Mouse (Mus musculus) small intestine, adult 2 months (tissue): ENCODE measurements around the gene Arsg. TPM values are rescaled to one million over a fixed set of nuclear protein-coding genes. Genes with fewer than 3 reads are reported as not detected.

Experiments
- H3K27ac ChIP-seq: fragments of 200-500 bp; 2 replicates; pipeline ENCODE4 v1.5.1; 2012; ENCODE audit warnings: low read depth, low read length, control low read depth, inconsistent platforms; ENCODE audit not compliant: insufficient read depth
- H3K27me3 ChIP-seq: fragments of 200-500 bp; 2 replicates; pipeline ENCODE4 v1.6.1; 2012; ENCODE audit warnings: mild to moderate bottlenecking, moderate library complexity, low read length, inconsistent platforms; ENCODE audit not compliant: control insufficient read depth, insufficient read depth
- H3K36me3 ChIP-seq: fragments of 200-500 bp; 2 replicates; pipeline ENCODE4 v1.6.1; 2012; ENCODE audit warnings: mild to moderate bottlenecking, low read length, control low read depth, inconsistent platforms; ENCODE audit not compliant: control insufficient read depth, insufficient read depth
- H3K4me1 ChIP-seq: fragments of 200-500 bp; 2 replicates; pipeline ENCODE4 v1.6.1; 2012; ENCODE audit warnings: low read length, inconsistent platforms, mixed read lengths; ENCODE audit not compliant: control insufficient read depth, insufficient read depth, insufficient read length
- H3K4me3 ChIP-seq: fragments of 200-500 bp; 2 replicates; pipeline ENCODE4 v1.5.1; 2012; ENCODE audit warnings: low read depth, mild to moderate bottlenecking, control low read depth, inconsistent platforms, low read length, moderate library complexity
- CTCF ChIP-seq: fragments of 200-500 bp; IDR thresholded peaks from 2 replicates; pipeline ENCODE4 v1.5.1; 2012; ENCODE audit warnings: low read depth, mild to moderate bottlenecking, control low read depth, inconsistent platforms, low read length, moderate library complexity, mixed read lengths; ENCODE audit not compliant: insufficient replicate concordance, insufficient read length; ENCODE audit errors: extremely low read depth
- POLR2A ChIP-seq: fragments of 200-500 bp; IDR thresholded peaks from 2 replicates; pipeline ENCODE4 v1.6.1; 2012; ENCODE audit warnings: low read depth, mild to moderate bottlenecking, control low read depth, inconsistent platforms, low read length, moderate library complexity
- WGBS: fragments of 180-500 bp; shearing (Covaris S2); methylation state at CpG from one replicate; pipeline ENCODE4 v1.1.7; 2018; 5-methylcytosine and 5-hydroxymethylcytosine counted together
- polyA plus RNA-seq: library from polyadenylated mRNA; depleted of rRNA; stranded (reverse); fragments of >200 nt; gene quantifications from 2 replicates; pipeline ENCODE4 v1.2.3, GENCODE M21; 2012

The Arsg gene
- polyA plus RNA-seq, 1 experiment = 3.1 TPM

DNA sequence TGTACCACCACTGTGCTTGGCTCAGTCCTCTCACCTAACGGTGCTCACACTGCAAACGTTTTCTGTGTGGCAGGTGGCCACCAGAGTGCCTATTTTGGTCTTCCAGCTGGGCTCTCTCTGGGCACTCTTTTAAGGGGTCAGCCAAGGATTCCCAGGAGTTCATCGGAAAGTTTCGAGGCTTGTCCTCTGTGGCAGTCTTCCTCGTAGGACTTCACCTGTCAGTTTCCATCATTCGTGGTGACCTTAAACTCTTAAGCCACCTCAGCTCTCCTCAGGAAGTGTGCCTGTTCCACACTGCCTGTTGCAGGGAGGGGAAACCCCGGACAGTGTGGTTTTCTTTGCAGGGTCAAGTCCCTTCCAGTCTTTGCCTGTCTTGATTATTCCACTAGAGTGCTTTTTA lies 96.6 kb downstream of the Arsg start:
- H3K27me3 ChIP-seq = no peaks in the 10 kb centered on the region

DNA sequence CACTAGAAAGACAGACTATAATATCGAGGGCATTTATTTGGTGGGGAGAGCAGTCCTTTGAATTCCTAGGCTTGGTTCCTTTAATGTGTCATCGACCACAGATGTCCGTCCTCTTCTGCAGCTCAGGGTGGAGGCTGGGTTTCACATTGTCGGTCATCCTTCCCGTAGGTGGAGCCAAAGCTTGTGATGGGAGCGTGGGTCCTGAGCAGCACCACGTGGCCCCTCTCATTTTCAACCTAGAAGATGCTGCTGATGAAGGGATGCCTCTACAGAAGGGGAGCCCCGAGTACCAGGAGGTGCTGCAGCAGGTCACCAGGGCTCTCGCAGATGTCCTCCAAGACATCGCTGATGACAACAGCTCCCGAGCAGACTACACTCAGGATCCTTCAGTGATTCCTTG lies 98.9 kb downstream of the Arsg start:
- no peak overlapping the region for H3K27ac ChIP-seq
- H3K4me1 ChIP-seq = no peaks in the 10 kb centered on the region; the same call in 1 of the 2 replicates
- no peak for TF ChIP-seq CTCF
- WGBS = 87% methylated on average over 11 of the region's 11 CpGs
- H3K27me3 ChIP-seq = no peaks in the 10 kb centered on the region
- no peak overlapping the region for H3K4me3 ChIP-seq
- peaks cover 6% of the 10 kb centered on the region; the same call in 1 of the 2 replicates for H3K36me3 ChIP-seq

More for the DNA sequence above, 96.6 kb downstream of the Arsg start:
- Histone ChIP-seq H3K36me3 (peaks cover 2% of the 10 kb centered on the region; the same call in 1 of the 2 replicates), H3K4me3 (no peak overlapping the region), H3K4me1 (no peaks in the 10 kb centered on the region), H3K27ac (no peak overlapping the region)
- no peak for TF ChIP-seq POLR2A
- no peak for TF ChIP-seq CTCF
- 66% methylated on average over 7 of the region's 7 CpGs for WGBS

DNA sequence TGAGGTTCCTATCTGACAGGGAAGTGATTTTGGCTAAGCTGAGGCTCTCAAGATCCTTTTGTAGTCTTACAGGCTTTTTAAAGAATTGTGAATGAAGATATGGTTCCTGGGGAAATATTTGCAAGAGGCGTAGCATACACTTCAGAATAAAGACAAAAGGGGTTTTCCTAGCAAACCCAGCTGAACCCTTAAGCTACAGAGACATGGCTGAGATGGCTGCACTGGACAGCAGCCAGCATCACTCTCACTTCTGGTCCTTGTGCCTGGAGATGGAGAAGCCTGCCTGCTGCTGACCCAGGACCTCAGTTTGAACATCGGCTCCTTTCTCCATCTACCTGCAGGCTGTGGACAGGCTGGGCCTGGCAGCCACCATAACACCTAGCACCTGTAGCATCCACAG lies 101.4 kb downstream of the Arsg start:
- Histone ChIP-seq H3K27ac (no peak overlapping the region), H3K4me1 (no peaks in the 10 kb centered on the region; the same call in 1 of the 2 replicates), H3K27me3 (no peaks in the 10 kb centered on the region), H3K36me3 (peaks cover 11% of the 10 kb centered on the region; the same call in 1 of the 2 replicates), H3K4me3 (no peak overlapping the region)
- TF ChIP-seq POLR2A (no peak), CTCF (no peak)
- 92% methylated on average over 2 of the region's 2 CpGs for WGBS

DNA sequence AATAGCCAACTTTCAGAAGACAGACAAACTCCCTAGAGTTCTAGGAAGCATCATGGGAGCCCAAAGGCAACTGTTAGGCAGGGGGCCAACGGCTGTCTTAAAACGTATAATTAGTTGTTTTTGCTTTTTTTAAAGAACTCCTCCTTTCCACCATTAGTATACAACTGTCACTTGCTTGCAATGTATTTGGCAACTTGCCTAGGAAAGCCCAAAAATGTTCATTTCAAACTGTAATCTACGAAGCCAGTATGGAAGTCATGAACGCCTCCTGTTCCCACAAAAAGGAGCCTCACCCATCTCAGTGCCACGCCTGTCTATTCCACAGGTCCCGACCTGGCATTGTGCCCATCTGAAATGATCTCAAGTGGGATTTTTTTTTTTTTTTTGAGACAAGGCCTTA lies 102.7 kb downstream of the Arsg start:
- no peaks in the 10 kb centered on the region for H3K27me3 ChIP-seq
- H3K36me3 ChIP-seq = peaks cover 13% of the 10 kb centered on the region; the same call in 1 of the 2 replicates
- H3K4me3 ChIP-seq = no peak overlapping the region
- no peak for TF ChIP-seq CTCF
- TF ChIP-seq POLR2A = no peak
- H3K4me1 ChIP-seq = no peaks in the 10 kb centered on the region; the same call in 1 of the 2 replicates
- 48% methylated on average over 6 of the region's 6 CpGs for WGBS
- H3K27ac ChIP-seq = no peak overlapping the region

DNA sequence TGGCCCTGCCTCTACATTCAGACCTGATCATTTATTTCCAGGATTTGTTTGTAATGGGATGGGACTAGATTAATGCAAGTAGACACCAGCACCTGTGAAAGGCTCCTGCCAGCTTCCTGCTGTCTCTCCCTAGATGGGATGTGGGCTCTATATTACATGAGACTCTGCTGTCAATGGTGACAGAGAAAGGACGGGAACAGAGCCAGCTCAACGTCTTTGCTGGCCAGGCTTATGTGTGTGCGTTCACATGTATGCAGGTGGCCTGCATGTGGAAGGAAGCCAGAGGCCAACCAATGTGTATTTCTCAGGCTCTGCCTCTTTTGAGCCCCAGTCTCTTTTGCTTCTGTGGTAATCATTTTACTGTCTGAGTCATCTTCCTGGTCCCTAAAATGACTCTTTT lies 105.4 kb downstream of the Arsg start:
- no peak for TF ChIP-seq CTCF
- TF ChIP-seq POLR2A = no peak
- no peaks in the 10 kb centered on the region for H3K27me3 ChIP-seq
- H3K36me3 ChIP-seq = peaks cover 15% of the 10 kb centered on the region; the same call in 1 of the 2 replicates
- WGBS = 55% methylated on average over 3 of the region's 3 CpGs
- H3K4me3 ChIP-seq = no peak overlapping the region
- H3K27ac ChIP-seq = no peak overlapping the region
- no peaks in the 10 kb centered on the region; the same call in 1 of the 2 replicates for H3K4me1 ChIP-seq

DNA sequence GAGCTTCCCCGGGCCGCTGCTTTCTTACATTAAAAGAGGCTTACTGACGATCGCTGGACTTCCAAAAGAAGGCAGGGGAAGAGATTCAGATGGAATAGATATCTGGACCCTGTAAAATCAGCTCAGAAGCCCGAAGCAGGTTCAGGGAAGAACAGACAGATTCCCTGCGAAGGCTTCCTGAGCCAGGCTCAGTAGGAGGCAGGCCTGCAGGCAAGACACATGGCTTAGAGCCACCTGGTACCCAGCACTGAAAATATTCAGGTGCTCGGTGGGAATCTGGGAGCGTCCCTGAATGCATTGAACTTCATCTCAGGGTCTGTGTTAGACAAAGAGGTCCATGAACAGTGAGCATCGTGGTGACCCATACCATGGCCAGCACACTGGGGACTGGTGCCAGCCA lies 106.8 kb downstream of the Arsg start:
- TF ChIP-seq CTCF (no peak), POLR2A (no peak)
- H3K36me3 ChIP-seq = peaks cover 13% of the 10 kb centered on the region; the same call in 1 of the 2 replicates
- WGBS = 94% methylated on average over 9 of the region's 9 CpGs

DNA sequence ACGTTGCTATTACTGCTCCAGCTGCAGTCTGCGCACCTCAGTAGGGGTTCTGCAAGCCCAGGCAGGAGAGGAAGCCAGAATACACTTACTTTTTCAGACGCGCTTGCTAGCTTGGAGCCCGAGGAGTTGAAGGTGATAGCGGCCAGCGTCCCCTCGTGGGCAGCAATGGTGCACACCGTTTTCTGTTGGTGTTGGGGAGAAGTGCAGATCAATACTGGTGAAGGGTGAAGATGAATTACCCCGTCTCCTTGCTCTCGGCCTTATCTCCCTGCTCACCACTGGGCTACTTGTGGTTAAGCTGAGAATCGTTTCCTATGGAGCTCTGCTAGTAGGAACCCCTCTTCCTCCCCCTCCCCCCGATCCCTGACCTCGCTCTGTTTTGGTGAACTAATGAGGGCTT lies 110.8 kb downstream of the Arsg start:
- H3K36me3 ChIP-seq = peaks cover 6% of the 10 kb centered on the region; the same call in 1 of the 2 replicates
- peaks cover 11% of the 10 kb centered on the region for H3K4me1 ChIP-seq
- no peaks in the 10 kb centered on the region for H3K27me3 ChIP-seq
- TF ChIP-seq POLR2A = no peak
- no peak for TF ChIP-seq CTCF
- no peak overlapping the region for H3K4me3 ChIP-seq
- no peak overlapping the region for H3K27ac ChIP-seq
- 76% methylated on average over 14 of the region's 14 CpGs for WGBS

More for the DNA sequence above, 106.8 kb downstream of the Arsg start:
- Histone ChIP-seq H3K4me3 (no peak overlapping the region), H3K4me1 (peaks cover 2% of the 10 kb centered on the region; the same call in 1 of the 2 replicates), H3K27me3 (no peaks in the 10 kb centered on the region), H3K27ac (no peak overlapping the region)
